Mouse (Mus musculus): ENCODE measurements around the gene Slc6a12. TPM values are rescaled to one million over a fixed set of nuclear protein-coding genes. Genes with fewer than 3 reads are reported as not detected.

The Slc6a12 gene
- polyA plus RNA-seq, 1 experiment from 2014 or later, result 2.4 TPM

DNA sequence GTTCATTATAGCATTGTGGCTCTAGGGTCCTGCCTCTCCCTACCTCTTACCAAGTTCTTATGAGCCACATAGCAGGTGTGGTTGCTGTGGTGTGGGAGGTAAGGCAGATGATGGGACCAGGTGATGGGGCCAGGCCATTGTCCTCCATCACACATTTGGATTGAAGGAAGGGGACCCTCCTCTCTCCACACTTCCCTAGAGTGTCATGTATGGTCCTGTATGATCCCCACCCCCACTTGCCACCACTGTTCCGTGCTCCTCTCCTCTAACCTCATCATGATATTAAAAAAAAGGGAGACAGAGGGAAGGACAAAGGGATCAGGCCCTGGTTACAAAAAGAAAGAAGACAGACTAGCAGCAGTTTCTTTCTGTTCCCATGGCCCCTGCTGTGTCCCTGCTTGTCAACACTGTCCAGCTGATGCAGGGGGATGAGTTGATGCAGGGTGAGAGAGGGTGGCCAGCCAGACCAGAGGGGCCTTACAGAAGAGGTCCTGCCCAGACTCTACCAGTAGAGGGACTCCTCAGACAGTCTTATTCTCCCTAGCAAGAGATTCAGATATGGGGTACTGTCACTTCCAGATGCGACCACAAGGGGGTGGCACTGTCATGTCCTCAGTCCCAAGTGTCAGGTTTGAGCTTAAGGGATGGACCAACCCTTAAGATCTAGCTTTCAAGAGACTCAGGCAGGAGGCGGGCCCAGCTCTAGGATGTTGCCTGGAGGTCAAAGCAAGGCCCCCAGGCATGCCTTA is 4.9 kb upstream of the Slc6a12 start:
- Histone ChIP-seq H3K4me1 (ENCODE audit: control insufficient read depth, insufficient read depth, low read depth, low read length) (no peaks in the 10 kb centered on the region), H3K27ac (ENCODE audit: low read depth, low read length) (no peak overlapping the region), H3K36me3 (ENCODE audit: control insufficient read depth, insufficient read depth, low read length) (no peaks in the 10 kb centered on the region), H3K4me3 (ENCODE audit: low read length) (no peak overlapping the region), H3K9ac (ENCODE audit: low read depth, low read length) (no peak overlapping the region), H3K27me3 (replicated peaks; ENCODE audit: control insufficient read depth, insufficient read depth, low read length) (no peaks in the 10 kb centered on the region), H3K9me3 (ENCODE audit: control insufficient read depth, low read length) (no peaks in the 10 kb centered on the region), H3K4me2 (ENCODE audit: low read length) (no peak overlapping the region)
- peak; percentile 83 for ATAC-seq
- WGBS, result 29% methylated on average over 3 of the region's 3 CpGs

GRCm38 (mm10) chr6:121338519-121338896 is 4.4 kb upstream of the Slc6a12 start:
- no peaks in the 10 kb centered on the region for H3K9me3 ChIP-seq (ENCODE audit: control insufficient read depth, low read length)
- no peak overlapping the region for H3K4me3 ChIP-seq (ENCODE audit: low read length)
- WGBS, result 58% methylated on average over 4 of the region's 4 CpGs
- no peaks in the 10 kb centered on the region for H3K27me3 ChIP-seq (replicated peaks; ENCODE audit: control insufficient read depth, insufficient read depth, low read length)
- no peak for ATAC-seq
- no peak overlapping the region for H3K27ac ChIP-seq (ENCODE audit: low read depth, low read length)
- H3K9ac ChIP-seq (ENCODE audit: low read depth, low read length), result no peak overlapping the region
- no peaks in the 10 kb centered on the region for H3K36me3 ChIP-seq (ENCODE audit: control insufficient read depth, insufficient read depth, low read length)
- H3K4me1 ChIP-seq (ENCODE audit: control insufficient read depth, insufficient read depth, low read depth, low read length), result no peaks in the 10 kb centered on the region
- H3K4me2 ChIP-seq (ENCODE audit: low read length), result no peak overlapping the region

DNA sequence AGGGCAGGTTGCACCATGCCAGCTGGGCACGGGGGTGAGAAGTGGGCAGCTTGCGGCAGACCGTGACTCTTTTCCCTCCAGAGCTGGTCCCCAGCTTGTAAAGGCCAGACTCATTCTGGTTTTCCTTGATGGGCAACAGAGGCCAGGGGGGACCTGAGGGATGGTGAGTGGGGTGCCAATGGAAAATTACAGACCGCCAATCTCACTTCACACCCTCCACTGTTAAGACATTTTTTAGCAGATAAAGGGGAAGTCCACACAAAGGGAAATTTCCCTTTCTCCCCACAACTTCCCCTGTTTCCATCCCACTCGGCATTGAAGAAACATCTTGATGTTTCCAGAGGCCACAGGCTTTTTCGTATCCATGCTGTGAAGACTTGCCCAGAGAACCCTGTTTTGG is 1.2 kb upstream of the Slc6a12 start:
- no peak for ATAC-seq
- no peak overlapping the region for H3K4me3 ChIP-seq (ENCODE audit: low read length)
- 71% methylated on average over 6 of the region's 6 CpGs for WGBS

DNA sequence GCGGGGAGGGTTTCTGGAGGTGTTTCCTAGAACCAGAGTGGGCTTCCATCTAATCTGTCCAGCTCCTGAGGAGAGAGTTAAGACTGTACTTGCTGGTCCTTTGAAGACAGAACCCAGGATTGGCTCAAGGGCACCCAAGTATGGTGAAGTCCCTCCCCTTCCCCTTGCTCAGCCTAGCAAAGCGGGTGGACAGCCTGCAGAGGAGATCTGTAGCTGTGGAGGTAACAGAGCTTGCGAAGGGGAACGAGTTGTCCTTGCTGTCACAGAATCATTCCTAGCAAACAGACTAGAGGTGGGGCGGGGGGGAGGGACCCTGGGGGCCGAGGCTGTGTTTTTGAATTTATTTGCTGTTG is 871 bp downstream of the Slc6a12 start:
- ATAC-seq, result no peak
- no peak overlapping the region for H3K9ac ChIP-seq (ENCODE audit: low read depth, low read length)
- no peaks in the 10 kb centered on the region for H3K36me3 ChIP-seq (ENCODE audit: control insufficient read depth, insufficient read depth, low read length)
- no peaks in the 10 kb centered on the region for H3K27me3 ChIP-seq (replicated peaks; ENCODE audit: control insufficient read depth, insufficient read depth, low read length)
- no peak overlapping the region for H3K4me3 ChIP-seq (ENCODE audit: low read length)
- H3K4me1 ChIP-seq (ENCODE audit: control insufficient read depth, insufficient read depth, low read depth, low read length), result no peaks in the 10 kb centered on the region
- no peak overlapping the region for H3K4me2 ChIP-seq (ENCODE audit: low read length)
- no peaks in the 10 kb centered on the region for H3K9me3 ChIP-seq (ENCODE audit: control insufficient read depth, low read length)
- H3K27ac ChIP-seq (ENCODE audit: low read depth, low read length), result no peak overlapping the region
- whole genome bisulfite sequencing, result 71% methylated on average over 6 of the region's 6 CpGs

More for the DNA sequence above, 1.2 kb upstream of the Slc6a12 start:
- Histone ChIP-seq H3K4me1 (ENCODE audit: control insufficient read depth, insufficient read depth, low read depth, low read length) (no peaks in the 10 kb centered on the region), H3K36me3 (ENCODE audit: control insufficient read depth, insufficient read depth, low read length) (no peaks in the 10 kb centered on the region), H3K4me2 (ENCODE audit: low read length) (no peak overlapping the region), H3K9ac (ENCODE audit: low read depth, low read length) (no peak overlapping the region), H3K27me3 (replicated peaks; ENCODE audit: control insufficient read depth, insufficient read depth, low read length) (no peaks in the 10 kb centered on the region), H3K27ac (ENCODE audit: low read depth, low read length) (no peak overlapping the region), H3K9me3 (ENCODE audit: control insufficient read depth, low read length) (no peaks in the 10 kb centered on the region)

- H3K9ac ChIP-seq (ENCODE audit: low read depth, low read length), result no peak overlapping the region
- WGBS, result 61% methylated on average over 5 of the region's 5 CpGs
- no peaks in the 10 kb centered on the region for H3K27me3 ChIP-seq (replicated peaks; ENCODE audit: control insufficient read depth, insufficient read depth, low read length)
- no peaks in the 10 kb centered on the region for H3K36me3 ChIP-seq (ENCODE audit: control insufficient read depth, insufficient read depth, low read length)
- H3K4me2 ChIP-seq (ENCODE audit: low read length), result no peak overlapping the region
- no peaks in the 10 kb centered on the region for H3K4me1 ChIP-seq (ENCODE audit: control insufficient read depth, insufficient read depth, low read depth, low read length)
- no peak for ATAC-seq
- H3K4me3 ChIP-seq (ENCODE audit: low read length), result no peak overlapping the region
- no peak overlapping the region for H3K27ac ChIP-seq (ENCODE audit: low read depth, low read length)
- no peaks in the 10 kb centered on the region for H3K9me3 ChIP-seq (ENCODE audit: control insufficient read depth, low read length)
Measured at GRCm38 (mm10) chr6:121344329-121344728, 1.5 kb downstream of the Slc6a12 start.

GRCm38 (mm10) chr6:121346428-121346827 is 3.6 kb downstream of the Slc6a12 start:
- Histone ChIP-seq H3K27me3 (replicated peaks; ENCODE audit: control insufficient read depth, insufficient read depth, low read length) (no peaks in the 10 kb centered on the region), H3K4me1 (ENCODE audit: control insufficient read depth, insufficient read depth, low read depth, low read length) (no peaks in the 10 kb centered on the region), H3K4me3 (ENCODE audit: low read length) (no peak overlapping the region), H3K4me2 (ENCODE audit: low read length) (no peak overlapping the region), H3K27ac (ENCODE audit: low read depth, low read length) (no peak overlapping the region), H3K9ac (ENCODE audit: low read depth, low read length) (no peak overlapping the region), H3K36me3 (ENCODE audit: control insufficient read depth, insufficient read depth, low read length) (no peaks in the 10 kb centered on the region), H3K9me3 (ENCODE audit: control insufficient read depth, low read length) (no peaks in the 10 kb centered on the region)
- 43% methylated on average over 8 of the region's 8 CpGs for WGBS
- ATAC-seq, result no peak

DNA sequence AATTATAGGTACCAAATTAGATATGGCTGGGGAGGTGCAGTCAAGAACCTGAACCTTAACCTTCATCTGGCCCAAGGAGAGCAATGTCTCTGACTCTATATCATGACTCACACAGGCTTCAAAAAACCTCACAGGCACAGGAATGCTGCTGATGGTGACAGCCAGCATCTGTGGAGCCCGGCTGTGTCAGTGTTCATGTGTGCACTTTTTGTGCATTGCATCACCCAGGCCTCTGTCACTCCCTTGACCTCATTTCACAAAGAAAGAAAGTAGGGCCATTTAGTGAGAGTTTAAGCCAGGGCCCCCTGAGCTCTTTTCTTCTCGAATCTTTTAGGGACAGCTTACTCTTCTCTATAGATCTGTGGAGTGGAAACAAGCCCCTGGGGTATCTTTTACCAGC is 9.4 kb downstream of the Slc6a12 start:
- no peaks in the 10 kb centered on the region for H3K9me3 ChIP-seq (ENCODE audit: control insufficient read depth, low read length)
- H3K4me1 ChIP-seq (ENCODE audit: control insufficient read depth, insufficient read depth, low read depth, low read length), result no peaks in the 10 kb centered on the region
- H3K27me3 ChIP-seq (replicated peaks; ENCODE audit: control insufficient read depth, insufficient read depth, low read length), result no peaks in the 10 kb centered on the region
- no peaks in the 10 kb centered on the region for H3K36me3 ChIP-seq (ENCODE audit: control insufficient read depth, insufficient read depth, low read length)
- H3K4me3 ChIP-seq (ENCODE audit: low read length), result no peak overlapping the region
- no peak overlapping the region for H3K27ac ChIP-seq (ENCODE audit: low read depth, low read length)
- H3K9ac ChIP-seq (ENCODE audit: low read depth, low read length), result no peak overlapping the region
- no peak for ATAC-seq
- no peak overlapping the region for H3K4me2 ChIP-seq (ENCODE audit: low read length)
- 37% methylated on average over 2 of the region's 2 CpGs for WGBS

DNA sequence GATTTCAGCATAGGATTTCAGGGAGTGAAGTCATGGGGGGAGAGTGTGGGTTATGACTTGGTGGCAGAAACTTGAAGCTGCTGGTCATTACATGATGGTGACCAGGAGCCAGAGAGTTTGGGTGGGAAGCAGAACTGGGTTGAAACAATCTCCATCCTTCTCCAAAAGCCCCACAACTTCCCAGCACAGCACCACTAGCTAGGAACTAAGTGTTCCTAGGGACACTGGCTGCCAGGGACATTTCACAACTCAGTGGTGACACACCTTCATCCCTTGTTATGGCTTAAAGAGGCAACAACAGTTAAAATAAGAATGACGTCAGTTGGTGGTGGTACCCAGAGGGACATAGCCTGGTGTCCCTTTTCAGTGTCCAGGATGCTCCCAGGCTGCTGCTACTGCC is 13.2 kb downstream of the Slc6a12 start:
- ATAC-seq, result no peak
- no peaks in the 10 kb centered on the region for H3K27me3 ChIP-seq (replicated peaks; ENCODE audit: control insufficient read depth, insufficient read depth, low read length)
- H3K4me3 ChIP-seq (ENCODE audit: low read length), result no peak overlapping the region
- no peak overlapping the region for H3K27ac ChIP-seq (ENCODE audit: low read depth, low read length)
- 77% methylated on average over 1 of the region's 1 CpGs for WGBS
- H3K4me1 ChIP-seq (ENCODE audit: control insufficient read depth, insufficient read depth, low read depth, low read length), result no peaks in the 10 kb centered on the region
- H3K9me3 ChIP-seq (ENCODE audit: control insufficient read depth, low read length), result no peaks in the 10 kb centered on the region
- H3K9ac ChIP-seq (ENCODE audit: low read depth, low read length), result no peak overlapping the region
- no peaks in the 10 kb centered on the region for H3K36me3 ChIP-seq (ENCODE audit: control insufficient read depth, insufficient read depth, low read length)
- no peak overlapping the region for H3K4me2 ChIP-seq (ENCODE audit: low read length)

DNA sequence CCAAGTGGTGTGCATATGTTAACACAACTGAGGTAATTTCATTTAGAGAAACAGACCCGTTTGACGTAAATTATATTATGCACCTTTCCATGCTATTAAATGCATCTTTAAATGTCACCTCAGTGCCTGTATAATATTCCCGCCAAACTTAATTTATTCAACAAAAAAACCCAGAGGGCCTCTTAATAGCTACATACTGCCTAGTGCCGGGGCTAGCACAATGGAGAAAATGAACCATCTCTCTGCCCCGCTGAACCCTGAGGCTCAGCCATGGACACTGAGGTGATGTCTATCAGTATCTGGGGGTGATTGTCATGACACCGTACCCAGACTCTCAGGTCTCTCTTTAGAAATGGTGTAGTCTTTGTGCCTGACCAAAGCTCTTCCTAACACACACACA is 14.4 kb downstream of the Slc6a12 start:
- Histone ChIP-seq H3K4me3 (ENCODE audit: low read length) (no peak overlapping the region), H3K9me3 (ENCODE audit: control insufficient read depth, low read length) (no peaks in the 10 kb centered on the region), H3K27me3 (replicated peaks; ENCODE audit: control insufficient read depth, insufficient read depth, low read length) (no peaks in the 10 kb centered on the region), H3K36me3 (ENCODE audit: control insufficient read depth, insufficient read depth, low read length) (no peaks in the 10 kb centered on the region), H3K4me1 (ENCODE audit: control insufficient read depth, insufficient read depth, low read depth, low read length) (no peaks in the 10 kb centered on the region), H3K4me2 (ENCODE audit: low read length) (no peak overlapping the region), H3K27ac (ENCODE audit: low read depth, low read length) (no peak overlapping the region), H3K9ac (ENCODE audit: low read depth, low read length) (no peak overlapping the region)
- WGBS, result 56% methylated on average over 6 of the region's 6 CpGs
- no peak for ATAC-seq
